Mouse (Mus musculus) thymus, postnatal 10 days (tissue): Measurements from ENCODE around the gene Cbfa2t3.

Experiments
- DNase-seq, 2 experiments: peaks; one replicate each; pipeline ENCODE4 v3.0.0; 2021; ENCODE audit warnings: low spot score in 2 of 2

Cbfa2t3 gene

GRCm38 (mm10) chr8:122610612-122611277 is 88.2 kb downstream of the Cbfa2t3 start:
- no peak for DNase-seq

DNA sequence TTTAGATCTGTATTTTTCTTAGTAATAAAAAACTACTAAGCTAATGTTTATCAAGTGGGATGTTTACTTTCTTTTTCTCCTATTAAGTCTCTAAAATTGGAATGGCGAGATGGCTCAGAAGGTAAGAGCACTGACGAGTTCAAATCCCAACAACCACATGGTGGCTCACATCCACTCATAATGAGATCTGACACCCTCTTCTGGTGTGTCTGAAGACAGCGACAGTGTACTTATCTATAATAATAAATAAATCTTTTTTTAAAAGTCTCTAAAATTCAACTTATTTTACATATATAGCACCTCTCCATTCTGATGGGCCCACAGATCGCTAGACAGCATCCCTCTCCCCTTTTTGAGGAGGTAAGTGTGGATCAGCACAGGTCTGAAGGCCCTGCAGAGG is 88.7 kb downstream of the Cbfa2t3 start:
- no peak for DNase-seq

- DNase-seq: no peak
Measured at GRCm38 (mm10) chr8:122606810-122607209, 92.1 kb downstream of the Cbfa2t3 start.

DNA sequence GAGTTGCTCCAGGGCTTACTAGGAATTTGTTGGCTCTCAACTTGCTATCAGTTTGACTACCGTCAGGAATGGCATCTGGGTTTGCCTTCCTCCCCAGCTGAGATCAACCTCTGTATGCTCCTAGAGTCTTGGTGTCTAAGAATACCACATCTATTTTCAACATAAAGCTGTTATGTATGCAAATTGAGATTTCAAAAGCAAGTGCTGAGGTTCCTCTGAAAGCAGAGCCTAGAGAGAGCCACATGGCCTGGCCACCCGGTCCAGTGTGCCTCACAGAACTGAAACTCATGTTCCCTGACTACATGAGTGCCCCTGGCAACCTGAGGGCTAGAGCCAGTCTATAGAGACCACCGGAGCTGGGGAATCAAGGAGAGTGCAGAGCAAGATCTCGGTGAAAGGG is 93.5 kb downstream of the Cbfa2t3 start:
- no peak for DNase-seq

GRCm38 (mm10) chr8:122604640-122605039 is 94.3 kb downstream of the Cbfa2t3 start:
- no peak for DNase-seq

- no peak for DNase-seq
Measured at GRCm38 (mm10) chr8:122600666-122601065, 98.2 kb downstream of the Cbfa2t3 start.

GRCm38 (mm10) chr8:122596031-122596430 is 102.9 kb downstream of the Cbfa2t3 start:
- peak; percentile 20 to 41 for DNase-seq

DNA sequence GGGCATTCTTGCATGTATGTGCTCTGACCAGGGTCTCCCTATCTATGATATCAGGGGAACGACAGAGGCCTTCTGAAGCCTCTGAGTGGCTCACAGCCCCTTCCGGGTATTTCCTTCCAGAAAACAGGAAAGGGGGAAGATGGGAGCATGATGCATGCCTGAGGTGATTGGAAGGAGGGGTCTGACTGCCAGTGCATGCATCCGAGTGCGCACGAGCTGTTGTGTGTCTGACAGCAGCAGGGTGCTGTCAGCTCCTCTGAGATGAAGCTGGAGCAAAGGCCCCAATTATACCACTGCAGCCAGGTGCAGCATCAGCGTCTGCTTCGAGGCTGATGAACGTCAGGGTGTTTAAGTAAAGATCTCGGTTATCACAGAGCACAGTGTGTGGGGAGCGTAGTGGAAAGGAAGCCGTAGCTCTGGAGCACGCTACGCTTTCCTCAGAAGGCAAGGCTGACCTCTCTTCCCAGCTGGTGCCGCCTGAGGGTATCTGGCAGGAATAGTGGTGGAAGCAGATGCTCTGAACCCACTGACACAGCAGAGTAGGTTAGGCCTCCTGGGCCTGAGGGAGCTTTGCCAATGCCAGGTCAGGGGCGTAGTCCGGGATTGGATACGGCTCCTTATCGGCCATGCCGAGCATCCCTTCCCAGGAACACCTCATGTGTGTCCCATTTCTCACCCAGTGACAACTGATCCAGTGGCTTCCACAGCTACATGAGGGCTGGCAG is 105.0 kb downstream of the Cbfa2t3 start:
- no peak for DNase-seq

- no peak for DNase-seq
Measured at GRCm38 (mm10) chr8:122593240-122593639, 105.7 kb downstream of the Cbfa2t3 start.

GRCm38 (mm10) chr8:122586749-122587148 is 112.2 kb downstream of the Cbfa2t3 start:
- no peak for DNase-seq

GRCm38 (mm10) chr8:122586171-122586570 is 112.7 kb downstream of the Cbfa2t3 start:
- DNase-seq: no peak

GRCm38 (mm10) chr8:122585411-122585891 is 113.5 kb downstream of the Cbfa2t3 start:
- DNase-seq: no peak

- no peak for DNase-seq
Measured at GRCm38 (mm10) chr8:122584981-122585380, 113.9 kb downstream of the Cbfa2t3 start.

DNA sequence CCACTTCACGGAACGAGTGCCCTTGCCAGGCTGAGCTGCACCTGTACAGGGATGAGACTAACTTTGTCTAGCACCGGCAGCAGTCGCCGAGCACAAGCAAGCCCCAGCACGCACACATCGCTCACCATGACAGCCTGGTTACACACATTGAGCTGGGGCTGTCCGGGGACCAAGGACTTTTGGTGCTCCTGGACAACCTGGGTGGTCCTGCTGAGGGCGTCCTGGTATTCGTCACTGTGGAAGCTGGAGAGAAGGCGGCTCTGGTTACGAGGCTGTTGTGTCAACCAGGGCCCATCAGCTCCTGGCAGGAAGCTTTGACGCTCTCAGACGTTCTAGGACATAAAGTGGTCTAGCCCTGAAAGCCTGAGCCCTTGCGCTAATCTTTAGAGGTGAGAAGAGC is 118.0 kb downstream of the Cbfa2t3 start:
- DNase-seq: no peak

DNA sequence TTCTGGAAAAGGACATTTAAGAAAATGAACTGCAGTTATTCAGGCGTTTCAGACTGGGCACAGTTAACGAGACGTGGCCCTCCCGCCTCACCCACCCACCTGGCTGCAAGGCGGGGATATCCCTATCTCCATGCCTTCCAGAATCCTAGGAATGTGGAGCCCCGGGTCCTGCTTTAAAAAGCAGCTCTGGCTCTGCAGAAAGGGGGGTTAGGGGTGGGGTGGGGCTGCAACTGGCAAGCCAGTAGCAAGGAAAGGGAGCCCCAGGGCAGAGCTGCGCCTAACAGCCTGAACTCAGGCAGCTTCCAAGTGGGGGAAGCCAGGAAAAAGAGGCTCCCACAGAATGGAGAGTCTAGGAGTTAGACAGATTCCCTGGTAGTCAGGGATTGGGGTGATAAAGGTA is 119.7 kb downstream of the Cbfa2t3 start:
- no peak for DNase-seq

DNA sequence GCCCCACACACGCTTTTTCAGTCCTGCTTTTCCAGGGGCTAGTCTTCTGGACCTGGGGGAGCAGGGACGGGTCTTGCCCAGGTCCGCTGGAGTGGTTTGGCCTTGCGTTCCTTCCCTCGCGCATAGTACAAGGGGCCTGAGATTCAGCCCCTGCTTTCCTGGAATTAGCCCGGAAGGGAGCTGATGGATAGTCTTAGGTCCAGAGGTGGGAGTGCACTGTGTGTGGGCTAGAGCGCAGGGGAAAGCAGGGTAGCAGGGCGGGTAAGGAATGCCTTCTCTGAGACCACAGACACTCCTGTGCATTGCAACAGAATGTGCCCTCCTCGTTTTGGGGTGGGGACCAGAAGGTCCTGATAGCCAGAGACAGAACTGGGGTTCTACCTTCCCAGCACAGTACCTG is 121.8 kb downstream of the Cbfa2t3 start:
- no peak for DNase-seq

DNA sequence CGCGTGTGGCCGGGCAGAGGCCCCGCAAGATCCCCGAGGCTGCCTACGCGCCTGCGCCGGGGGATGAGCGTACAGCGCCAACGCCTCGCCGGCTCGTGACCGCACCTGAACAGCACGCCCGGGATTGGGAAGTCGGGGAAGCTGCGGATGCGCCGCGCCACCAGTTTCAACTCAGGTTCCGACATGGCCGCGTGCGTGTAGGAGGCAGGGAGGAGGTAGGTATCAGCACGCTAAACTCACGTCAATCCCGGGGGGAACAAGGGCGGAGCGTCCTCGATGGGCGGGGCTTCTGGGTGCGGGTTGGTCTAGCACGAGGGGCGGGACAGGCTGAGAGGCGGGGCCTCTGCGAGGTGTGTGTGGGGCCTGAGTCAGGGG is 122.3 kb downstream of the Cbfa2t3 start, which contains the start of gene Aprt:
Gene Aprt, minus strand, starts transcription at position 262 of the 375 bp plus-strand sequence.
- DNase-seq: peak; percentile 94 to 96

- no peak for DNase-seq
Measured at GRCm38 (mm10) chr8:122575735-122576647, 122.9 kb downstream of the Cbfa2t3 start.

DNA sequence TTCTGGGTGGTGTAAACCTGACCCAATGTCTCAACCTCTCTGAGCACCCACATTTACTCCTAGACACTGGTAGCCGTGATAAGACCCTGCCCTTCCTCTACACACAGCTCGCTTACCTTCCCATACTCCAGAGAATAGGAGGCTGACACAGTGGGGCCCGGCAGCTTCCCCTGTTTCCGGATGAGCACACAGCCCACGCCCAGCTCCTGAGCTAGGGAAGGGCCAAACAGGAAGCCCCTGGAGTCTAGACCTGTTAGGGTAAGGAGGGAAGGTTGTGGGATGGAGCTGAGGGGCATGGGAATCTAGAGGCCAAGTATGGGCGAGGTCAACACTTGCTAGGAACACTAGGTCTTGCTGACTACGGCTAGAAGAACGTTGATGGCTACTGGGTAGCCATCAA is 123.6 kb downstream of the Cbfa2t3 start:
- no peak for DNase-seq
